Mouse (Mus musculus) kidney, postnatal 0 days (tissue): Measurements from ENCODE around the gene Steap4. TPM values are rescaled to one million over a fixed set of nuclear protein-coding genes. Genes with fewer than 3 reads are reported as not detected.

ENCODE experiments used
- ATAC-seq: fragments of 200-750 bp; cut with Nextera tagmentation; replicated peaks from 2 replicates; pipeline ENCODE4 v1.8.0; 2017; ENCODE audit warnings: low read depth, moderate number of reproducible peaks, moderate TSS enrichment, moderate library complexity; ENCODE audit not compliant: low FRiP score
- DNase-seq: peaks from one replicate; pipeline ENCODE4 v3.0.0-alpha.2; 2016; ENCODE audit warnings: low spot score
- H3K27ac ChIP-seq: fragments of 300-500 bp; sonication (generic); 2 replicates; pipeline ENCODE4 v1.5.1; 2014; ENCODE audit warnings: mild to moderate bottlenecking
- H3K27me3 ChIP-seq: fragments of 300-500 bp; sonication (generic); 2 replicates; pipeline ENCODE4 v1.6.1; 2014; ENCODE audit warnings: low read length, mixed read lengths; ENCODE audit not compliant: insufficient read depth
- H3K36me3 ChIP-seq: fragments of 300-500 bp; sonication (generic); 2 replicates; pipeline ENCODE4 v1.6.1; 2014; ENCODE audit warnings: low read length, mixed read lengths; ENCODE audit not compliant: insufficient read depth
- H3K4me1 ChIP-seq: fragments of 300-500 bp; sonication (generic); replicated peaks from 2 replicates; pipeline ENCODE4 v1.6.1; 2014; ENCODE audit warnings: antibody characterized with exemption, low read length, mixed read lengths; ENCODE audit not compliant: insufficient read depth
- H3K4me2 ChIP-seq: fragments of 300-500 bp; sonication (generic); 2 replicates; pipeline ENCODE4 v1.6.1; 2014; ENCODE audit warnings: mild to moderate bottlenecking, low read length, moderate library complexity, mixed read lengths
- H3K4me3 ChIP-seq: fragments of 300-500 bp; sonication (generic); replicated peaks from 2 replicates; pipeline ENCODE4 v1.5.1; 2014; ENCODE audit warnings: low read depth, low read length
- H3K9ac ChIP-seq: fragments of 300-500 bp; sonication (generic); 2 replicates; pipeline ENCODE4 v1.6.1; 2014; ENCODE audit warnings: low read depth, low read length
- H3K9me3 ChIP-seq: fragments of 300-500 bp; sonication (generic); replicated peaks from 2 replicates; pipeline ENCODE4 v1.6.1; 2016; ENCODE audit warnings: low read length, inconsistent platforms, mixed read lengths
- CTCF ChIP-seq: IDR thresholded peaks from 2 replicates; pipeline ENCODE4 v1.5.1; 2016; ENCODE audit warnings: antibody characterized with exemption, low read depth, mild to moderate bottlenecking, moderate library complexity
- WGBS: fragments of 180-500 bp; shearing (Covaris S2); extraction: QIAGEN DNeasy Blood & Tissue Kit; methylation state at CpG from one replicate; pipeline ENCODE4 v1.1.7; 2014; 5-methylcytosine and 5-hydroxymethylcytosine counted together
- polyA plus RNA-seq: library from polyadenylated mRNA; unstranded; fragments of >200 nt; fragmentation: Nextera tagmentation; extraction: Ambion mirVana; gene quantifications from 2 replicates; pipeline ENCODE4 v1.2.1, GENCODE M21; 2015

Gene Steap4
- polyA plus RNA-seq, 1 experiment from 2014 or later, result 7.4 TPM

DNA sequence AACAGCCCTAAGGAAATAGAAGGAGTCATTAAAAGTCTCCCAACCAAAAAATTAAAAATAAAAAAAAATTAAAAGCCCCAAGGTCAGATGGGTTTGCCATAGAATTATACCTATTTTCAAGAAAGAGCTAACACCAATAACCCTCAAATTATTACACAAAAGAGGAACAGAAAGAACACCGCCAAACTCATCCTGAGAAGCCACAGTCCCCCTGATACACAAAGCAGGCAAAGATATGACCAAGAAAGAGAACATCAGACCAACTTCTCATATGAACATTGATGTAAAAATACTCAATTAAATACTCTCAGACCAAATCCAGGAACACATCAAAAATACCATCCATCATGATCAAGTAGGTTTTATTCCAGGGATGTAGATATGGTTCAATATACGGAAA lies 36.8 kb downstream of the Steap4 start:
- DNase-seq, result no peak
- no peak for ATAC-seq
- H3K36me3 ChIP-seq, result no peaks in the 10 kb centered on the region
- no peaks in the 10 kb centered on the region for H3K27me3 ChIP-seq
- TF ChIP-seq CTCF, result no peak
- H3K27ac ChIP-seq, result no peak overlapping the region
- no peaks in the 10 kb centered on the region for H3K9me3 ChIP-seq
- H3K4me2 ChIP-seq, result no peak overlapping the region
- H3K4me1 ChIP-seq, result no peaks in the 10 kb centered on the region
- no peak overlapping the region for H3K9ac ChIP-seq
- no peak overlapping the region for H3K4me3 ChIP-seq
- 88% methylated on average over 2 of the region's 2 CpGs for WGBS

DNA sequence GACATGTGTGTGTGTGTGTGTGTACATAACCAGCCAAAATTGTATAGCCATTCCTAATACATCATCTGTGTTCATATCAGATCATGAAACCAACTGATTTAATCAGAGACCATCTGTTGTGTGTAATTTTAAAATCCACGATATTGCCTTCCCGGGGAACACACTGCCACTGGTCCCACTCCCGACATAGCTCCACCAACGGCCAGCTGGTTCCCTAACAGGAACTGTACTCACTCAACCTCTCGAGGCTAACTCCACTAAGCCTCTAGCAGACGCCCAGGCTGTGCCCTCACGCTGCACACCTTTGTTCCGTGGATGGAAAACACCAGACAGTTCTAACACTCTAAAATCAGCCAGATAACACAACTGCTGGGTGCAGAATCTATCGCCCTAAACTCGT lies 40.2 kb downstream of the Steap4 start:
- Histone ChIP-seq H3K4me3 (no peak overlapping the region), H3K4me2 (no peak overlapping the region), H3K4me1 (no peaks in the 10 kb centered on the region), H3K9ac (no peak overlapping the region), H3K36me3 (no peaks in the 10 kb centered on the region), H3K27ac (no peak overlapping the region), H3K27me3 (no peaks in the 10 kb centered on the region), H3K9me3 (no peaks in the 10 kb centered on the region)
- TF ChIP-seq CTCF, result no peak
- ATAC-seq, result no peak
- no peak for DNase-seq
- 77% methylated on average over 10 of the region's 10 CpGs for WGBS

DNA sequence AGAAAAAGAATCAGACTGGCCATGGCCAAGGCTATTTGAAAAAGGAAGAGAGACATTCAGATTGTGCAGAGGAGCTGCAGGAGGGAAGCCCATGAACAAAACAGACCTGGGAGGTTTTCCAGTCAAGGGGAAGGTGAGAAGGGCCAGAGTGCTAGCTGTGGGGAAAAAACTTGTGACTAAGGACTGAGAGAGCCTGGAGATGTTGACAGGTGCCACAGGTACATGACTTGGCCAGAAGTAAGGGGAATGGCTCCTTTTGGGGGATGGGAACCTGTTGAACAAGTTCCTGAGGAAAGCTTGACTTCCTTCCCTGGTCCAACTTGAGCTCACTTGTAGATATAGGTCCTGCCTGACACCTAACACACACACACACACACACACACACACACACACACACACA lies 42.6 kb downstream of the Steap4 start:
- DNase-seq (no peak), ATAC-seq (no peak)
- Histone ChIP-seq H3K27me3 (no peaks in the 10 kb centered on the region), H3K4me3 (no peak overlapping the region), H3K9ac (no peak overlapping the region), H3K27ac (no peak overlapping the region), H3K4me2 (no peak overlapping the region), H3K9me3 (no peaks in the 10 kb centered on the region), H3K4me1 (no peaks in the 10 kb centered on the region), H3K36me3 (no peaks in the 10 kb centered on the region)
- no peak for TF ChIP-seq CTCF

DNA sequence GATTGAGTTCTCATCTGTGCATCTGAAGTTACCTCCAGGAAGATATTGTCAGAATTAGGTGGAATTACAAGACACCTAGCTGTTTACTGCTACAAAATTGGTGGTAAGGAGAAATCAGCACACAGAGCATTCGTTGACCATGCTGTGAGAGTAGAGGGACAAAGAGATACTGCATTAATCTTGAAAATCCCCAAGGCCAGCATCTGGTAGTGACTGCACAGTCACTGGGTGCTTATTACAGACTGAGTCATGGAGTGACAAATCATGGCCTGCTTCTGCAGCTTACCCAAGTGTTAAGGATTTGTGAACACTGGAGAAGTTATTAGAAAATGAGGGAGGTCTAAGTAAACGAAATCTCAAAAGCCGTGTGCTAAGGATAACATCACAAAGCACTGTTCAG lies 53.0 kb downstream of the Steap4 start:
- no peaks in the 10 kb centered on the region for H3K9me3 ChIP-seq
- no peaks in the 10 kb centered on the region for H3K4me1 ChIP-seq
- no peak overlapping the region for H3K27ac ChIP-seq
- 68% methylated on average over 3 of the region's 3 CpGs for WGBS
- no peak overlapping the region for H3K4me3 ChIP-seq
- no peak overlapping the region for H3K4me2 ChIP-seq
- no peak overlapping the region for H3K9ac ChIP-seq
- H3K27me3 ChIP-seq, result no peaks in the 10 kb centered on the region
- TF ChIP-seq CTCF, result no peak
- no peak for ATAC-seq
- DNase-seq, result no peak
- no peaks in the 10 kb centered on the region for H3K36me3 ChIP-seq

Other genes with a start within 250 kb of the Steap4 start
- 397 and 407 TPM in 2 replicates for gene Sri, start 85.6 kb downstream of the Steap4 start, polyA plus RNA-seq